Mouse (Mus musculus) cortical plate, adult 2 months (tissue): ENCODE data around the gene Olfr1360. TPM values are rescaled to one million over a fixed set of nuclear protein-coding genes. Genes with fewer than 3 reads are reported as not detected.
A peak's percentile ranks its signal among the peaks of the same experiment; 100 is the strongest.
"Not testable (repeated sequence)": the region's sequence is repeated elsewhere in the genome, so short reads cannot be mapped to it uniquely, and the experiment has no call there.

ENCODE experiments used
- H3K27ac ChIP-seq: fragments of 200-500 bp; 2 replicates; pipeline ENCODE4 v1.5.1; 2012; ENCODE audit warnings: low read length, control low read depth, inconsistent platforms; ENCODE audit not compliant: insufficient read depth
- H3K4me1 ChIP-seq: fragments of 200-500 bp; 2 replicates; pipeline ENCODE4 v1.6.1; 2011; ENCODE audit warnings: low read length; ENCODE audit not compliant: control insufficient read depth, insufficient read depth
- H3K4me3 ChIP-seq: fragments of 200-500 bp; 2 replicates; pipeline ENCODE4 v1.5.1; 2011; ENCODE audit warnings: mild to moderate bottlenecking, low read length, control low read depth; ENCODE audit not compliant: insufficient read depth
- CTCF ChIP-seq: fragments of 200-500 bp; IDR thresholded peaks from 2 replicates; pipeline ENCODE4 v1.5.1; 2011; ENCODE audit warnings: mild to moderate bottlenecking, control low read depth, low read length; ENCODE audit not compliant: insufficient read depth; ENCODE audit errors: extremely low read depth
- POLR2A ChIP-seq: fragments of 200-500 bp; IDR thresholded peaks from 2 replicates; pipeline ENCODE4 v1.6.1; 2011; ENCODE audit warnings: mild to moderate bottlenecking, low read length, control low read depth; ENCODE audit not compliant: insufficient read depth; ENCODE audit errors: extremely low read depth
- polyA plus RNA-seq: library from polyadenylated mRNA; depleted of rRNA; stranded (reverse); fragments of >200 nt; gene quantifications from 2 replicates; pipeline ENCODE4 v1.2.3, GENCODE M21; 2012; rRNA removed

The Olfr1360 gene
- not detected in 2 replicates for polyA plus RNA-seq

DNA sequence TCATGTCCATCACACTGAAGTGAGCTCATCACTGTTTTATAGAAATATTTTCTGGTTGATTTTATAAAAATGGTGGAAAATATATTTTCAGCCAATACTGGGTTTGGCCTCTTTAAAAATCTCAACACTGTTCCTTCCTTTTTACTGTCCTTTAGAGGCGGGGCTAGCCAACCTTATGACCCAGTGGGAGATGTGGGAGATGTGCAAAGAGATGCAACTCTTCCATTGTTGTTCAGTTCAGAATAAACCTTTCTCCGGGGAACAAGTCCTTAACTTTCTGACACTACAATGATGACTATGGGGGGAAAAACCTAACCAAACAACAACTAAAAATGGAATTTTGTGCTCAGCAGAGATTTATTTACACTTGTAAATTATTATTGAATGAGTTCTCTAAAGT, at the start of gene Olfr1360:
Gene Olfr1360, minus strand, starts transcription at position 101 of the 400 bp plus-strand sequence.
- TF ChIP-seq CTCF (no peak), POLR2A (no peak)
- Histone ChIP-seq H3K4me3 (no peak within 1 kb of the TSS), H3K27ac (no peak within 1 kb of the TSS), H3K4me1 (no peaks in the 10 kb centered on the region)

GRCm38 (mm10) chr13:21722993-21723836, 46.0 kb upstream of the Olfr1360 start:
- no peak for TF ChIP-seq CTCF
- TF ChIP-seq POLR2A, result no peak
- H3K27ac ChIP-seq, result no peak overlapping the region
- H3K4me1 ChIP-seq, result 0 out of 2 replicates have a peak, but pooled peaks cover 2% of the 10 kb centered on the region

DNA sequence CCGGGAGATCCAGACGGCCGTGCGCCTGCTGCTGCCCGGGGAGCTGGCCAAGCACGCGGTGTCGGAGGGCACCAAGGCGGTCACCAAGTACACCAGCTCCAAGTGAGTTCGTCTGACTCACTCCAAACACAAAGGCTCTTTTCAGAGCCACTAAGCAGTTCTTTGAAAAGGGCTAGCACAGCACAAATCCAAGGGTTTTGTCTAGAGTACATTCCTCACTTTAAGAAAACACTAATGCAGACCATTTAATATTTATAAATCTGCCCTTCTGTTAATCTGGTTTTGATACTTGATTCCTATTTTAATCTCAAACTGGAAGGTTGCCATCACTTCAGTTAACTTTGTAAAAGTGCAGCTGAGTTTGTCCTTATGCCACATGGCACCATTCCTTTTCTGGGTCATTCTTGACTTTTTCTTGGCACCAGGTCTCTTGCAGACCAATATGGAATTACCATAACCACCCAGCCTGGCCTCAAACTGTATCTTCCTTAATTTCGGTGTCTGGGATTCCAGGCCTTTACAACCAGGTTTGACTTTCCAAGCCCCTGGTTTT, 45.2 kb upstream of the Olfr1360 start:
- TF ChIP-seq CTCF, result no peak
- no peak for TF ChIP-seq POLR2A
- H3K4me1 ChIP-seq, result 0 out of 2 replicates have a peak, but pooled peaks cover 2% of the 10 kb centered on the region
- H3K4me3 ChIP-seq, result peak overlapping the region; percentile 42
- no peak overlapping the region for H3K27ac ChIP-seq

More at GRCm38 (mm10) chr13:21722993-21723836, 46.0 kb upstream of the Olfr1360 start:
- H3K4me3 ChIP-seq, result no peak overlapping the region

GRCm38 (mm10) chr13:21721757-21722372, 44.7 kb upstream of the Olfr1360 start, which contains the start of gene Hist1h2bm:
Gene Hist1h2bm, plus strand, starts transcription at chr13:21722044.
- H3K4me3 ChIP-seq, result peak within 1 kb of the TSS; percentile 42
- not testable (repeated sequence) for H3K27ac ChIP-seq, H3K4me1 ChIP-seq
- TF ChIP-seq POLR2A, result peak; percentile 85

GRCm38 (mm10) chr13:21721107-21721756, 44.0 kb upstream of the Olfr1360 start:
- H3K4me3 ChIP-seq, result peak overlapping the region; percentile 42
- not testable (repeated sequence) for H3K27ac ChIP-seq, H3K4me1 ChIP-seq

DNA sequence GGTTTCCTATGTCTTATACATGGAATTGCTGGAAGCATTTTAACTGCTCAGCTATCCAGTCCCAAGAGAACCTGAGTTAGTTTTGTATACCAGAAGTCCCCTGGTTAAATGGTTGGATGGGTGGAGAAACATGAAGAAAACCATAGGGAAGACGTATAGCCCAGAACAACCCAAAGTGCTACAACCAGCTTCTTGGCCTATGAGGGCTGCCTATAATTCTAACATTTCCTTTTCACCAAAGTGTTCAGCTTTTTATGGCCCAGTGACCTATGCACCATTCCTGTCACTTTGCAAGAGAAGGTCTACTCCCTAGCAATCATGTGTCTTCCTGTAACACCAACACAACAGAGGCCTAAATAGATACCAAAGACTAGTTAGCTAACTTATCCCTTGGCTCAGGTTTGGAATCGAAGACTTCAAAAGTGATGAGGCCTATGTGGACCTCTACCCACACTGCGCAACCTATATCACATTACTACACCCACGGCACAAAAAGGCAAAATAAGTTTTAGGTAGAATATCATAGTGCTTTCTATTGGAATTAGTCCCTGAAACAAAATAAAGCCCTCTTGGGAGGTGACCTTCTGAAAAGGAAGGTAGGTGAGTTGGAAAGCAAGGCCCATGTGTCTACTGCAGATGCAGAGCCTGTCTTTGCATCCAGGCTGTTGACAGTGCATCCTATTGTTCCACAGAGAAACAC, 41.3 kb upstream of the Olfr1360 start:
- H3K27ac ChIP-seq, result no peak overlapping the region
- TF ChIP-seq CTCF, result no peak
- TF ChIP-seq POLR2A, result no peak
- H3K4me3 ChIP-seq, result peak overlapping the region; percentile 33; the same call in 1 of the 2 replicates
- H3K4me1 ChIP-seq, result peaks cover 7% of the 10 kb centered on the region; the same call in 1 of the 2 replicates

DNA sequence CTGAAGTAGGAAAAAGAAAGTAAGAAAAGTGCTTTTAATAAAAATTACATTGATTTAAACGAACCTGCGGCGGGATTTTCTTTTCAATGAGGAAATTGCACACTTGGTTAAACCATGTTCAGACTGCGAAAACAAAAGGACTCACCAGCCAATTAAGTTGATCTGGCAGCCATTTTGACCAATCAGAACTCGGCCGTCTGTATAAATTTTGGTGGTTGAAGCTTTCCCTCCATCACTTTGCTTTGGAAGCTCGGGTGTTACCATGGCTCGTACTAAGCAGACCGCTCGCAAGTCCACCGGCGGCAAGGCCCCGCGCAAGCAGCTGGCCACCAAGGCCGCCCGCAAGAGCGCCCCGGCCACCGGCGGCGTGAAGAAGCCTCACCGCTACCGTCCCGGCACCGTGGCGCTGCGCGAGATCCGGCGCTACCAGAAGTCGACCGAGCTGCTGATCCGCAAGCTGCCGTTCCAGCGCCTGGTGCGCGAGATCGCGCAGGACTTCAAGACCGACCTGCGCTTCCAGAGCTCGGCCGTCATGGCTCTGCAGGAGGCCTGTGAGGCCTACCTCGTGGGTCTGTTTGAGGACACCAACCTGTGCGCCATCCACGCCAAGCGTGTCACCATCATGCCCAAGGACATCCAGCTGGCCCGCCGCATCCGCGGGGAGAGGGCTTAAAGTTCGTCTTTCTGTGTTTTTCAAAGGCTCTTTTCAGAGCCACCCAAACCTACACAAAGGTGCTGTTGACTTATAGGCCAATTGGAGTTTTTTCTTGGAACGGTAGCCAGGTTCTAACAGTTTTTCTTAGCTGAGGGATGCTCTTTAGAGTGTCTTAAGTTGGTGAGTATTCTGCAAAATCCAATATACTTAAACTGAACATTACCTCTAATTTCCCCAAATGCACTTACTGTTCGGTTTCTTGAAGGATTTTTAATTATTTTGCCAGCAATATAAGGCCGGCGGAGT, 40.5 kb upstream of the Olfr1360 start, which contains the start of gene Hist1h3h:
Gene Hist1h3h, plus strand, starts transcription at position 263 of the 961 bp plus-strand sequence.
- Histone ChIP-seq H3K27ac (peak within 1 kb of the TSS; percentile 97), H3K4me3 (peak within 1 kb of the TSS; percentile 33)
- H3K4me1 ChIP-seq, result not testable (repeated sequence)
- peak; percentile 88 for TF ChIP-seq POLR2A

- Histone ChIP-seq H3K4me3 (peak overlapping the region; percentile 33), H3K27ac (peak overlapping the region; percentile 97)
- H3K4me1 ChIP-seq, result not testable (repeated sequence)
Observed at GRCm38 (mm10) chr13:21716540-21717391, 39.6 kb upstream of the Olfr1360 start.
